Mouse (Mus musculus) embryonic facial prominence, embryonic 13.5 days (tissue): Measurements from ENCODE around the gene Endog. TPM values are rescaled to one million over a fixed set of nuclear protein-coding genes. Genes with fewer than 3 reads are reported as not detected.
A peak's percentile ranks its signal among the peaks of the same experiment; 100 is the strongest.
"Not testable (repeated sequence)": the region's sequence is repeated elsewhere in the genome, so short reads cannot be mapped to it uniquely, and the experiment has no call there.

Experiments used
- ATAC-seq: fragments of 200-750 bp; cut with Nextera tagmentation; 2 replicates; pipeline ENCODE4 v1.8.0; 2017; ENCODE audit warnings: low read depth; ENCODE audit not compliant: insufficient number of reproducible peaks, insufficient read depth, low FRiP score, low TSS enrichment
- H3K27ac ChIP-seq: fragments of 300-500 bp; sonication (generic); 2 replicates; pipeline ENCODE4 v1.5.1; 2015; ENCODE audit warnings: moderate library complexity, mild to moderate bottlenecking, inconsistent platforms
- H3K27me3 ChIP-seq: fragments of 300-500 bp; sonication (generic); 2 replicates; pipeline ENCODE4 v1.6.1; 2015; ENCODE audit warnings: mild to moderate bottlenecking, inconsistent platforms
- H3K36me3 ChIP-seq: fragments of 300-500 bp; sonication (generic); 2 replicates; pipeline ENCODE4 v1.6.1; 2015; ENCODE audit warnings: mild to moderate bottlenecking, inconsistent platforms
- H3K4me1 ChIP-seq: fragments of 300-500 bp; sonication (generic); 2 replicates; pipeline ENCODE4 v1.6.1; 2015; ENCODE audit warnings: inconsistent platforms
- H3K4me2 ChIP-seq: fragments of 300-500 bp; sonication (generic); 2 replicates; pipeline ENCODE4 v1.6.1; 2015; ENCODE audit warnings: moderate library complexity, mild to moderate bottlenecking, inconsistent platforms
- H3K4me3 ChIP-seq: fragments of 300-500 bp; sonication (generic); 2 replicates; pipeline ENCODE4 v1.5.1; 2015; ENCODE audit warnings: mild to moderate bottlenecking, inconsistent platforms
- H3K9ac ChIP-seq: fragments of 300-500 bp; sonication (generic); 2 replicates; pipeline ENCODE4 v1.6.1; 2015; ENCODE audit warnings: mild to moderate bottlenecking, inconsistent platforms
- H3K9me3 ChIP-seq: fragments of 300-500 bp; sonication (generic); 2 replicates; pipeline ENCODE4 v1.6.1; 2016; ENCODE audit warnings: inconsistent platforms
- WGBS: fragments of 180-500 bp; shearing (Covaris S2); methylation state at CpG from one replicate; pipeline ENCODE4 v1.1.7; 2015; ENCODE audit warnings: mixed read lengths; 5-methylcytosine and 5-hydroxymethylcytosine counted together
- polyA plus RNA-seq: library from polyadenylated mRNA; unstranded; fragments of >200 nt; fragmentation: Nextera tagmentation; extraction: Ambion mirVana; gene quantifications from 2 replicates; pipeline ENCODE4 v1.2.1, GENCODE M21; 2015

Gene Endog
- polyA plus RNA-seq = 12.4 and 15.2 TPM in 2 replicates

DNA sequence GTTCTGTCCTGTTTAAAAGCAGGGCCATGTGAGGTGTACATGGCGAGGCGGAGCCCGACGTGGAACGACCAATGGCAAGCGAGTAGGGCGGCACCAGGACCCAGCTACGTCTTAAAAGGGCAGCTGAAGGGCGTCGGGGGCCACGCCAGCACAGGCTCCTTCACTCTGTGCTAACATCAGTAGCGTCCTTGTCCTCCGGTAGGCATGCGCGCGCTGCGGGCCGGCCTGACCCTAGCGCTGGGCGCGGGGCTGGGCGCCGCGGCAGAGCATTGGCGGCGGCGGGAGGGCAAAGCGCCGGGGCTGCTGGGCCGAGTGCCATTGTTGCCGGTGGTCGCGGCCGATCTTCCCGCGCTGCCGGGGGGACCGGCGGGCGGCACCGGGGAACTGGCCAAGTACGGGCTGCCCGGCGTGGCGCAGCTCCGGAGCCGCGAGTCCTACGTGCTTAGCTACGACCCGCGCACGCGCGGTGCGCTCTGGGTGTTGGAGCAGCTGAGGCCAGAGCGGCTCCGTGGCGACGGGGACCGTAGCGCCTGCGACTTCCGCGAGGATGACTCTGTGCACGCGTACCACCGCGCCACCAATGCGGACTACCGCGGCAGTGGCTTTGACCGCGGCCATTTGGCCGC, at the start of gene Endog:
Endog (plus strand) TSS at position 123 of the 626 bp plus-strand sequence.
- Histone ChIP-seq H3K4me2 (peak within 1 kb of the TSS; percentile 95), H3K9ac (peak within 1 kb of the TSS; percentile 79), H3K4me1 (peaks cover 13% of the 10 kb centered on the region), H3K36me3 (peaks cover 40% of the 10 kb centered on the region), H3K27ac (peak within 1 kb of the TSS; percentile 85), H3K27me3 (no peaks in the 10 kb centered on the region; the same call in 1 of the 2 replicates), H3K9me3 (peaks cover 7% of the 10 kb centered on the region; the same call in 1 of the 2 replicates), H3K4me3 (peak within 1 kb of the TSS; percentile 69)
- under 1% methylated on average over 75 of the region's 75 CpGs for WGBS
- peak; percentile 83 for ATAC-seq

GRCm38 (mm10) chr2:30122766-30123165, 48.5 kb upstream of the Endog start:
- 85% methylated on average over 5 of the region's 5 CpGs for WGBS
- no peak overlapping the region for H3K4me3 ChIP-seq

GRCm38 (mm10) chr2:30123729-30124471, 47.4 kb upstream of the Endog start:
- peaks cover 15% of the 10 kb centered on the region for H3K36me3 ChIP-seq
- 2% methylated on average over 44 of the region's 44 CpGs for WGBS
- peak overlapping the region; percentile 78 for H3K4me3 ChIP-seq
- no peaks in the 10 kb centered on the region for H3K27me3 ChIP-seq
- peak overlapping the region; percentile 91 for H3K4me2 ChIP-seq
- H3K9me3 ChIP-seq = no peaks in the 10 kb centered on the region
- peak overlapping the region; percentile 94 for H3K27ac ChIP-seq
- peak overlapping the region; percentile 90 for H3K9ac ChIP-seq
- ATAC-seq = peak; percentile 56
- peaks cover 24% of the 10 kb centered on the region for H3K4me1 ChIP-seq

More at GRCm38 (mm10) chr2:30122766-30123165, 48.5 kb upstream of the Endog start:
- Histone ChIP-seq H3K9me3 (no peaks in the 10 kb centered on the region), H3K27ac (no peak overlapping the region), H3K27me3 (no peaks in the 10 kb centered on the region), H3K4me2 (peak overlapping the region; percentile 91), H3K36me3 (peaks cover 15% of the 10 kb centered on the region), H3K9ac (0 out of 2 replicates have a peak overlapping the region, but pooled peaks have one; percentile 8), H3K4me1 (peaks cover 24% of the 10 kb centered on the region)
- no peak for ATAC-seq

- Histone ChIP-seq H3K27ac (peak within 1 kb of the TSS; percentile 94), H3K9me3 (no peaks in the 10 kb centered on the region), H3K36me3 (peaks cover 15% of the 10 kb centered on the region), H3K9ac (peak within 1 kb of the TSS; percentile 90), H3K27me3 (no peaks in the 10 kb centered on the region), H3K4me2 (peak within 1 kb of the TSS; percentile 91), H3K4me1 (peaks cover 24% of the 10 kb centered on the region), H3K4me3 (peak within 1 kb of the TSS; percentile 78)
- ATAC-seq = peak; percentile 93
- WGBS = 10% methylated on average over 31 of the region's 31 CpGs
Measured at GRCm38 (mm10) chr2:30124472-30125274, 46.6 kb upstream of the Endog start, which contains the start of gene Zer1. Zer1 (minus strand) TSS chr2:30124585.

DNA sequence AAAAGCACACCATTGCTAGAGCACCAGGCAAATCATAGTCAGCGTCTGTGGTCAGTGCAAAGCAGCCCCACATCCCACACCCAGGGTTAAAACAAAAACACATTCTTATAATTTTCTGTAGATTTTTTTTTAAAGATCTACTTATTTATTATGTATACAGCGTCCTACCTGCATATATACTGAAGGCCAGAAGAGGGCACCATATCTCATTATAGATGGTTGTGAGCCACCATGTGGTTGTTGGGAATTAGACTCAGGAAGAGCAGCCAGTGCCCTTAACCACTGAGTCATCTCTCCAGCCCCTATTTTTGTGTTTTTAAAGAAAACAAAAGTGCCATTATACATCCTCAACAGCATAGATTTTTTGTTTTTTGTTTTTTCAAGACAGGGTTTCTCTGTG, 42.5 kb upstream of the Endog start:
- no peak overlapping the region for H3K9ac ChIP-seq
- no peaks in the 10 kb centered on the region for H3K36me3 ChIP-seq
- no peak for ATAC-seq
- no peak overlapping the region for H3K4me2 ChIP-seq
- H3K4me1 ChIP-seq = peaks cover 16% of the 10 kb centered on the region
- no peak overlapping the region for H3K27ac ChIP-seq
- H3K4me3 ChIP-seq = no peak overlapping the region
- no peaks in the 10 kb centered on the region for H3K9me3 ChIP-seq
- WGBS = 30% methylated on average over 2 of the region's 2 CpGs
- H3K27me3 ChIP-seq = no peaks in the 10 kb centered on the region

DNA sequence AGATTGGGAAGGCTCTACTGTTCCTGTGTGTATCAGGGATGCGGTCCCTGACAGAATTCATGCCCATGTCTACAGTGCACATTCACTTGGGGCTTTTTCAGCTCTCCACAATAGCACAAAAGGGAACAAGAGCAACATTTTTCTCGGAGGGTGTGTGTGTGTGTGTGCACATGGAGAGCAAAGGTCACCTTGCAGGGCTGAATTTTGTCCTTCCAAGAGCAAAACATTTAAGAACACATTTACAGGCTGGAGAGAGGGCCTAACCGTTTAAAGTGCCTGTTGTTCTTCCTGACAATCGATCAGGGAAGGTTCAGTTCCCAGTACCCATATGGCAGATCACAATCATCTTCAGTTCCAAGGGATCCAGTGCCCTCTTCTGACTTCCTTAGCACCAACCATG, 41.1 kb upstream of the Endog start:
- peaks cover 22% of the 10 kb centered on the region for H3K4me1 ChIP-seq
- no peak overlapping the region for H3K4me3 ChIP-seq
- peaks cover 1% of the 10 kb centered on the region for H3K36me3 ChIP-seq
- no peak overlapping the region for H3K9ac ChIP-seq
- no peaks in the 10 kb centered on the region for H3K27me3 ChIP-seq
- no peak overlapping the region for H3K4me2 ChIP-seq
- no peak overlapping the region for H3K27ac ChIP-seq
- no peaks in the 10 kb centered on the region for H3K9me3 ChIP-seq
- ATAC-seq = no peak
- WGBS = 84% methylated on average over 4 of the region's 4 CpGs

DNA sequence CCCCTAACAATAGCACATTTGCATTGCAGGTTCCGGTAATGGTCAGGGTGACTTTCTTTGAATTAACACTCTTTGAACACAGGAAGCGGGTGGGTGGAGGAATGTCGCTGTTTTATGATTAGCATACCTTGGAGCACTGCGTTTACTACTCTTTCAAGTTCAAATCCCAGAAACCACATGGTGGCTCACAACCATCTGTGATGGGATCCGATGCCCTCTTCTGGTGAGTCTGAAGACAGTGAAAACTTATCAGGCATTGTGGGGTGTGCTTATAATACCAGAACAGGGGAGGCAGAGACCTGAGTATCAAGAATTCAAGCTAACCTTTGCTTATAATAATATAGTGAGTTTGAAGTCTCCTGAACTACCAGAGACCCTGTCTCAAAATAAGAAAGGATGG, 40.1 kb upstream of the Endog start:
- H3K9me3 ChIP-seq, H3K27ac ChIP-seq, H3K27me3 ChIP-seq, H3K9ac ChIP-seq, ATAC-seq, H3K4me2 ChIP-seq, H3K4me3 ChIP-seq: not testable (repeated sequence)
- peaks cover 11% of the 10 kb centered on the region for H3K36me3 ChIP-seq
- 61% methylated on average over 5 of the region's 5 CpGs for WGBS
- peaks cover 22% of the 10 kb centered on the region for H3K4me1 ChIP-seq

- Histone ChIP-seq H3K4me1 (peaks cover 22% of the 10 kb centered on the region), H3K9me3 (no peaks in the 10 kb centered on the region), H3K4me2 (peak overlapping the region; percentile 94), H3K27ac (peak overlapping the region; percentile 74), H3K9ac (peak overlapping the region; percentile 86), H3K27me3 (no peaks in the 10 kb centered on the region), H3K36me3 (peaks cover 27% of the 10 kb centered on the region), H3K4me3 (peak overlapping the region; percentile 93)
- 13% methylated on average over 16 of the region's 16 CpGs for WGBS
- ATAC-seq = no peak
Measured at GRCm38 (mm10) chr2:30132801-30133612, 38.3 kb upstream of the Endog start.

GRCm38 (mm10) chr2:30133613-30134377, 37.5 kb upstream of the Endog start, which contains the start of gene Tbc1d13:
Tbc1d13 (plus strand) TSS chr2:30133746.
- Histone ChIP-seq H3K27ac (peak within 1 kb of the TSS; percentile 74), H3K36me3 (peaks cover 33% of the 10 kb centered on the region), H3K9ac (peak within 1 kb of the TSS; percentile 86), H3K9me3 (no peaks in the 10 kb centered on the region), H3K4me1 (peaks cover 22% of the 10 kb centered on the region), H3K27me3 (no peaks in the 10 kb centered on the region), H3K4me3 (peak within 1 kb of the TSS; percentile 93), H3K4me2 (peak within 1 kb of the TSS; percentile 94)
- WGBS = under 1% methylated on average over 46 of the region's 46 CpGs
- ATAC-seq = peak; percentile 90

GRCm38 (mm10) chr2:30134378-30134711, 36.9 kb upstream of the Endog start:
- Histone ChIP-seq H3K4me1 (peaks cover 22% of the 10 kb centered on the region), H3K27ac (0 out of 2 replicates have a peak overlapping the region, but pooled peaks have one; percentile 74), H3K9ac (peak overlapping the region; percentile 86), H3K27me3 (no peaks in the 10 kb centered on the region), H3K4me3 (peak overlapping the region; percentile 93), H3K36me3 (peaks cover 37% of the 10 kb centered on the region), H3K9me3 (no peaks in the 10 kb centered on the region), H3K4me2 (peak overlapping the region; percentile 94)
- WGBS = 21% methylated on average over 6 of the region's 6 CpGs
- no peak for ATAC-seq
